Mouse (Mus musculus): ENCODE data around the gene Sult5a1. TPM values are rescaled to one million over a fixed set of nuclear protein-coding genes. Genes with fewer than 3 reads are reported as not detected.

Gene Sult5a1
- polyA plus RNA-seq, 3 experiments from 2014 or later, result 0.20 TPM; not detected in 2

GRCm38 (mm10) chr8:123100288-123100687 lies 57.8 kb downstream of the Sult5a1 start:
- ATAC-seq, result no peak

GRCm38 (mm10) chr8:123097786-123098584 lies 60.1 kb downstream of the Sult5a1 start:
- no peak for ATAC-seq

- no peak for ATAC-seq
Observed at GRCm38 (mm10) chr8:123097216-123097615, 60.9 kb downstream of the Sult5a1 start.

Other genes starting within 250 kb of the Sult5a1 start
- 100 to 1,000 TPM in 1 of 3 experiments, 10 to 100 TPM in 2; 54.0 to 105 (median 84.1) TPM for gene Ankrd11, start 116.0 kb downstream of the Sult5a1 start, polyA plus RNA-seq (2017; shearing (Covaris generic))
- gene Spg7, start 95.4 kb downstream of the Sult5a1 start, polyA plus RNA-seq (2017; shearing (Covaris generic)), result 10 to 100 TPM; 16.5 to 35.2 (median 19.0) TPM
- 1,000 to 10,000 TPM; 1,514 to 2,679 (median 2,672) TPM for gene Rpl13, start 56.0 kb downstream of the Sult5a1 start, polyA plus RNA-seq (2017; shearing (Covaris generic))
- gene Cpne7, start 40.9 kb downstream of the Sult5a1 start, polyA plus RNA-seq (2017; shearing (Covaris generic)), result 10 to 100 TPM in 1 of 3 experiments, 1 to 10 TPM in 2; 1.2 to 13.6 (median 6.6) TPM
- gene Dpep1, start 27.9 kb upstream of the Sult5a1 start, polyA plus RNA-seq (2017; shearing (Covaris generic)), result not detected
- gene Chmp1a, start 54.4 kb upstream of the Sult5a1 start, polyA plus RNA-seq (2017; shearing (Covaris generic)), result 100 to 1,000 TPM; 110 to 199 (median 154) TPM
- gene Spata33, start 54.5 kb upstream of the Sult5a1 start, polyA plus RNA-seq (2017; shearing (Covaris generic)), result not detected
- 10 to 100 TPM; 16.4 to 29.7 (median 24.3) TPM for gene Cdk10, start 66.5 kb upstream of the Sult5a1 start, polyA plus RNA-seq (2017; shearing (Covaris generic))
- gene Spata2l, start 77.9 kb upstream of the Sult5a1 start, polyA plus RNA-seq (2017; shearing (Covaris generic)), result 1 to 10 TPM; 6.3 to 7.7 (median 6.5) TPM
- 1 to 10 TPM; 4.2 to 5.1 (median 5.1) TPM for gene Zfp276, start 95.9 kb upstream of the Sult5a1 start, polyA plus RNA-seq (2017; shearing (Covaris generic))
- 10 to 100 TPM in 1 of 3 experiments, 1 to 10 TPM in 2; 7.3 to 12.9 (median 7.4) TPM for gene Vps9d1, start 96.0 kb upstream of the Sult5a1 start, polyA plus RNA-seq (2017; shearing (Covaris generic))
- 1 to 10 TPM; 5.1 to 9.2 (median 5.2) TPM for gene Fanca, start 160.3 kb upstream of the Sult5a1 start, polyA plus RNA-seq (2017; shearing (Covaris generic))
- not detected for gene Spire2, start 174.4 kb upstream of the Sult5a1 start, polyA plus RNA-seq (2017; shearing (Covaris generic))
- 100 to 1,000 TPM in 1 of 3 experiments, 10 to 100 TPM in 2; 74.2 to 106 (median 94.3) TPM for gene Tcf25, start 215.4 kb upstream of the Sult5a1 start, polyA plus RNA-seq (2017; shearing (Covaris generic))
- not detected for gene Mc1r, start 248.8 kb upstream of the Sult5a1 start, polyA plus RNA-seq (2017; shearing (Covaris generic))

Measured in inflammation-experienced regulatory T-cells, adult 6 months (primary cell).